Mouse (Mus musculus) thymus, postnatal 14 days (tissue): ENCODE data around the gene Klf6.

Experiments
- DNase-seq: peaks from one replicate; pipeline ENCODE4 v3.0.0; 2021

Klf6 gene

DNA sequence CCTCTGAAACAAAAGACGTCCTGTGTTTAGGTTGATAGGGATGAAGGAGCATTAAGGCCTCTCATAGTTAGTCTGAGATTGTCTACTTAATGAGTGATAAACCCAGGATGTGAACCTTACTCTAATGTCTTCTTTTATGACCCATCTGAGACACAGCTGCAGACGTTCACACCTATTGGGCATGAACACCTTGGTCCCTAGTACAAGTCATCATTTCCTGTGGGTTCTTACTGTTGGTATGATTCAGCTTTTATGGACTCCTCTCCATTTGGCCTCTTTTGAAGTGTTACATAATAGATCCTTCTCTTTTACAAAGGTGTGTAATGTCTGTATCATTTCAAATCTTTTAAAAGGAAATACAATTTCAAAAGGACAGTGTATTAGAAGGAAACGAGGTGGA lies 51.9 kb downstream of the Klf6 start:
- no peak for DNase-seq

DNA sequence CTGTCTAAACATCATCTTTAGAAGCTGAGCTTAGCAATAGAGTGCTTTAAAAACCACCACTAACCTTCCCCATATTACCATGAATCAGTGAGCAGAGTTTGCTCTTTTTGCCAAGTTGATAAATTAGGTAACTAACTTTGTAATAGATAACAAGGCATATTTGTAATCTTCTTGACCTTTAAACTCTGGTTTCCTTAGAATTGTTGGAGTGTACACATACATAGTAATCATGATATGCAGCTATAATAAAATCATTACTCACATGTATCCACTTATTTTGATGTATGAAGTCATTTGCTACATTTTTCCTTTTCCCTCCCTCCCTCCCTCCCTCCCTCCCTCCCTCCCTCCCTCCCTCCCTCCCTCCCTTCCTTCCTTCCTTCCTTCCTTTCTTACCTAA lies 56.1 kb downstream of the Klf6 start:
- DNase-seq: no peak

DNA sequence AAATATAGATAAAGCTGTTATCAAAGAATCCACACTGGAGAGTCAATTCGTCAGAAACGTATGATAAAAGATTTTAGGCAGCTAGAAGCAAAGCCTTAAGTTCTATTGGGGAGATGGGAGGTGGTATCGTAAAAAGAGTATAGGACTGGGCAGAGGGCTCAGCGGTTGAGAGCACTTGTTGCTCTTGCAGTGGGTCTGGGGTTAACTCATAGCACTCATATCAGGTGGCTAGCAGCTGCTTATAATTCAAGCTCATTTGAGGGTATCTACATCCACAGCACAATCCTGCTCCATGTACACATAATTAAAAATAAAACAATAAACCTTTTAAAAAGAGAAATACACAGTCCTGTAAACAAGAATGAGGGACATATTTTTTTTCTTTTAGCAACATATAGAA lies 58.7 kb downstream of the Klf6 start:
- DNase-seq: no peak
